In genomic region chr12:37259771-37260528, GRCm38 (mm10) we compare ENCODE assay signal across 28 mouse cellular contexts. TPM values are rescaled to one million over a fixed set of nuclear protein-coding genes. Genes with fewer than 3 reads are reported as not detected.
DNase-seq lines count a peak whose midpoint lies in the region; ATAC-seq and TF ChIP-seq lines count a peak whose summit lies in the region.
"Had no signal": no experiment of that assay in that cellular context is flagged by ENCODE, and none has a peak within 500 bp of the region (broad histone marks: within the 10 kb centered on the region; RNA-seq: fewer than 3 reads in every experiment).

No protein-coding gene starts in this region.

- 0 out of 2 replicates have a peak, but pooled peaks cover 3% of the 10 kb centered on the region for H3K4me1 ChIP-seq in kidney, embryonic 14.5 days (ENCODE audit: control insufficient read depth, insufficient read depth, low read length)
- H3K4me1 ChIP-seq in kidney, postnatal 0 days (replicated peaks; ENCODE audit: insufficient read depth, low read length) = no peaks in the 10 kb centered on the region
- no peaks in the 10 kb centered on the region for H3K4me1 ChIP-seq in liver, postnatal 0 days (ENCODE audit: insufficient read depth)
- H3K4me1 ChIP-seq in liver, embryonic 12.5 days = no peaks in the 10 kb centered on the region
- H3K4me1 ChIP-seq in intestine, postnatal 0 days (replicated peaks; ENCODE audit: control insufficient read depth, insufficient read depth, low read length) = 0 out of 2 replicates have a peak, but pooled peaks cover 5% of the 10 kb centered on the region
- H3K4me1 ChIP-seq: embryonic facial prominence, embryonic 10.5 days; embryonic facial prominence, embryonic 13.5 days; forebrain, embryonic 12.5 days; heart, embryonic 10.5 days; heart, embryonic 13.5 days had no signal

- no peak for TF ChIP-seq EP300 in liver, postnatal 0 days (IDR thresholded peaks at IDR 0.05; ENCODE audit: low read depth)

- H3K9me3 ChIP-seq in kidney, embryonic 14.5 days (ENCODE audit: control insufficient read depth, low read length) = no peaks in the 10 kb centered on the region
- H3K9me3 ChIP-seq in kidney, postnatal 0 days (replicated peaks; ENCODE audit: low read length) = no peaks in the 10 kb centered on the region
- H3K9me3 ChIP-seq in liver, postnatal 0 days (ENCODE audit: low read length) = no peaks in the 10 kb centered on the region
- no peaks in the 10 kb centered on the region for H3K9me3 ChIP-seq in liver, embryonic 12.5 days (replicated peaks)
- H3K9me3 ChIP-seq in intestine, postnatal 0 days (ENCODE audit: control insufficient read depth) = no peaks in the 10 kb centered on the region
- H3K9me3 ChIP-seq: embryonic facial prominence, embryonic 10.5 days; embryonic facial prominence, embryonic 13.5 days; forebrain, embryonic 12.5 days; forebrain, embryonic 15.5 days; heart, embryonic 10.5 days; heart, embryonic 13.5 days had no signal

- no peak for DNase-seq in kidney, adult 18-20 months
- peak; percentile 41 for DNase-seq in kidney, postnatal 0 days (ENCODE audit: low spot score)
- DNase-seq in kidney, postnatal 4 days = no peak
- no peak for DNase-seq in liver, postnatal 0 days
- no peak for DNase-seq in layer of hippocampus, adult 8-10 months (ENCODE audit: low spot score in 2 of 2)
- DNase-seq: adrenal gland, adult 2 months; adrenal gland, postnatal 14 days; cerebellum, adult 11 months; cerebellum, adult 2 months; cerebellum, adult 9-11 months; cerebellum, postnatal 25 days; embryo, embryonic 11 days; gastrocnemius, postnatal 10 days; gastrocnemius, postnatal 36 days; heart, adult 2 months; heart, postnatal 14 days; heart, postnatal 4 days had no signal

- H3K36me3 ChIP-seq in kidney, embryonic 14.5 days (ENCODE audit: control insufficient read depth, insufficient read depth, low read length) = no peaks in the 10 kb centered on the region
- H3K36me3 ChIP-seq in kidney, postnatal 0 days (ENCODE audit: insufficient read depth, low read length) = no peaks in the 10 kb centered on the region
- H3K36me3 ChIP-seq in liver, postnatal 0 days (replicated peaks; ENCODE audit: insufficient read depth, low read length) = no peaks in the 10 kb centered on the region
- H3K36me3 ChIP-seq in liver, embryonic 12.5 days = no peaks in the 10 kb centered on the region
- no peaks in the 10 kb centered on the region for H3K36me3 ChIP-seq in intestine, postnatal 0 days (ENCODE audit: control insufficient read depth, insufficient read depth)
- H3K36me3 ChIP-seq: embryonic facial prominence, embryonic 10.5 days; embryonic facial prominence, embryonic 13.5 days; forebrain, embryonic 12.5 days; forebrain, embryonic 15.5 days; heart, embryonic 10.5 days; heart, embryonic 13.5 days had no signal

- no peak overlapping the region for H3K9ac ChIP-seq in kidney, embryonic 14.5 days (ENCODE audit: low read depth, low read length)
- H3K9ac ChIP-seq in kidney, postnatal 0 days (ENCODE audit: low read depth, low read length) = no peak overlapping the region
- no peak overlapping the region for H3K9ac ChIP-seq in liver, postnatal 0 days (replicated peaks)
- H3K9ac ChIP-seq in liver, embryonic 12.5 days = no peak overlapping the region
- no peak overlapping the region for H3K9ac ChIP-seq in intestine, postnatal 0 days (ENCODE audit: low read depth, low read length)
- H3K9ac ChIP-seq: embryonic facial prominence, embryonic 13.5 days; forebrain, embryonic 12.5 days; forebrain, embryonic 15.5 days; heart, embryonic 13.5 days had no signal

- no peak for TF ChIP-seq CTCF in kidney, postnatal 0 days (IDR thresholded peaks at IDR 0.05; ENCODE audit: low read depth)
- TF ChIP-seq CTCF in liver, postnatal 0 days (IDR thresholded peaks at IDR 0.05; ENCODE audit: low read depth) = no peak
- no peak for TF ChIP-seq CTCF in intestine, postnatal 0 days (IDR thresholded peaks at IDR 0.05; ENCODE audit: low read depth)

- no peak overlapping the region for H3K27ac ChIP-seq in kidney, embryonic 14.5 days (ENCODE audit: low read depth, low read length)
- no peak overlapping the region for H3K27ac ChIP-seq in kidney, postnatal 0 days
- peak overlapping the region; percentile 44; the same call in 1 of the 2 replicates for H3K27ac ChIP-seq in liver, postnatal 0 days (ENCODE audit: low read depth)
- H3K27ac ChIP-seq in liver, embryonic 12.5 days = no peak overlapping the region
- no peak overlapping the region for H3K27ac ChIP-seq in intestine, postnatal 0 days (ENCODE audit: low read depth, low read length)
- H3K27ac ChIP-seq: embryonic facial prominence, embryonic 10.5 days; embryonic facial prominence, embryonic 13.5 days; forebrain, embryonic 12.5 days; forebrain, embryonic 15.5 days; heart, adult 2 months; heart, embryonic 10.5 days; heart, embryonic 13.5 days had no signal

- H3K27me3 ChIP-seq in kidney, embryonic 14.5 days (ENCODE audit: control insufficient read depth, insufficient read depth, low read length) = no peaks in the 10 kb centered on the region
- no peaks in the 10 kb centered on the region for H3K27me3 ChIP-seq in kidney, postnatal 0 days (ENCODE audit: insufficient read depth, low read length)
- no peaks in the 10 kb centered on the region for H3K27me3 ChIP-seq in liver, postnatal 0 days (ENCODE audit: insufficient read depth, low read length)
- H3K27me3 ChIP-seq in liver, embryonic 12.5 days (replicated peaks) = no peaks in the 10 kb centered on the region
- H3K27me3 ChIP-seq in intestine, postnatal 0 days (replicated peaks; ENCODE audit: control insufficient read depth, insufficient read depth, low read length) = no peaks in the 10 kb centered on the region
- H3K27me3 ChIP-seq: embryonic facial prominence, embryonic 13.5 days; forebrain, embryonic 12.5 days; forebrain, embryonic 15.5 days; heart, embryonic 13.5 days had no signal

- peak; percentile 80; the same call in 1 of the 2 replicates for ATAC-seq in kidney, embryonic 14.5 days (ENCODE audit: low FRiP score, low TSS enrichment)
- ATAC-seq in kidney, postnatal 0 days (replicated peaks; ENCODE audit: low FRiP score, low read depth) = no peak; the same call in 1 of the 2 replicates
- ATAC-seq in liver, postnatal 0 days = peak; percentile 41; the same call in 1 of the 2 replicates
- ATAC-seq in liver, embryonic 12.5 days = no peak
- ATAC-seq in intestine, postnatal 0 days = peak; percentile 86
- ATAC-seq: CD4-positive, CD25-positive, alpha-beta regulatory T cell, adult 4 months; forebrain, embryonic 15.5 days had no signal

- H3K4me2 ChIP-seq in kidney, embryonic 14.5 days (replicated peaks; ENCODE audit: low read depth, low read length) = no peak overlapping the region
- no peak overlapping the region for H3K4me2 ChIP-seq in kidney, postnatal 0 days (ENCODE audit: low read length)
- no peak overlapping the region for H3K4me2 ChIP-seq in liver, postnatal 0 days (ENCODE audit: low read depth, low read length)
- no peak overlapping the region for H3K4me2 ChIP-seq in liver, embryonic 12.5 days
- H3K4me2 ChIP-seq in intestine, postnatal 0 days (replicated peaks; ENCODE audit: low read depth) = no peak overlapping the region
- H3K4me2 ChIP-seq: embryonic facial prominence, embryonic 13.5 days; forebrain, embryonic 12.5 days; forebrain, embryonic 15.5 days; heart, embryonic 13.5 days had no signal

- no peak overlapping the region for H3K4me3 ChIP-seq in kidney, embryonic 14.5 days (ENCODE audit: low read length)
- no peak overlapping the region for H3K4me3 ChIP-seq in kidney, postnatal 0 days (replicated peaks; ENCODE audit: low read depth, low read length)
- H3K4me3 ChIP-seq in liver, postnatal 0 days (ENCODE audit: low read depth, low read length) = no peak overlapping the region
- H3K4me3 ChIP-seq in liver, embryonic 12.5 days = no peak overlapping the region
- no peak overlapping the region for H3K4me3 ChIP-seq in intestine, postnatal 0 days (ENCODE audit: low read depth, low read length)
- H3K4me3 ChIP-seq: embryonic facial prominence, embryonic 10.5 days; embryonic facial prominence, embryonic 13.5 days; erythroblast, embryonic 14.5 days; forebrain, embryonic 12.5 days; forebrain, embryonic 15.5 days; heart, adult 2 months; heart, embryonic 10.5 days; heart, embryonic 13.5 days had no signal

RNA-seq across cellular contexts. Expression of gene Agmo, which starts 18.5 kb away (rescaled TPM):
- 0.09 and 0.39 TPM in 2 replicates for polyA plus RNA-seq in kidney, embryonic 14.5 days (2014; fragmentation: Nextera tagmentation; extraction: Ambion mirVana)
- 0.65 and 0.92 TPM in 2 replicates for polyA plus RNA-seq in kidney, postnatal 0 days (2015; fragmentation: Nextera tagmentation; extraction: Ambion mirVana)
- polyA plus RNA-seq in liver, postnatal 0 days (2015; fragmentation: Nextera tagmentation; extraction: Ambion mirVana) = 37.2 and 43.3 TPM in 2 replicates
- 7.4 and 7.6 TPM in 2 replicates for polyA plus RNA-seq in liver, embryonic 12.5 days (2016; fragmentation: Nextera tagmentation; extraction: Ambion mirVana)
- 28.1 and 30.8 TPM in 2 replicates for polyA plus RNA-seq in intestine, postnatal 0 days (2015; fragmentation: Nextera tagmentation; extraction: Ambion mirVana)
- total RNA-seq in layer of hippocampus, adult 8-10 months (2022) = 1 to 10 TPM; 4.5 to 6.6 (median 6.4) TPM
- polyA plus RNA-seq: embryonic facial prominence, embryonic 10.5 days; erythroblast, embryonic 14.5 days had no signal

Comparison
In these comparisons a context has a peak if more than half of its experiments do, and no peak if none do; other contexts are left out.
1. ATAC-seq: peak in kidney, embryonic 14.5 days (single experiment), liver, postnatal 0 days (single experiment) and intestine, postnatal 0 days (single experiment); none in kidney, postnatal 0 days (single experiment) and liver, embryonic 12.5 days (single experiment).